Mouse (Mus musculus) hindbrain, embryonic 15.5 days (tissue): ENCODE results near the gene Kxd1. TPM values are rescaled to one million over a fixed set of nuclear protein-coding genes. Genes with fewer than 3 reads are reported as not detected.
A peak's percentile ranks its signal among the peaks of the same experiment; 100 is the strongest.

Source experiments
- ATAC-seq: fragments of 200-750 bp; cut with Nextera tagmentation; 2 replicates; pipeline ENCODE4 v1.8.0; 2017; ENCODE audit warnings: low read depth, moderate number of reproducible peaks, moderate TSS enrichment; ENCODE audit not compliant: low FRiP score
- H3K27ac ChIP-seq: fragments of 300-500 bp; sonication (generic); replicated peaks from 2 replicates; pipeline ENCODE4 v1.5.1; 2015; ENCODE audit warnings: mild to moderate bottlenecking, inconsistent platforms
- H3K27me3 ChIP-seq: fragments of 300-500 bp; sonication (generic); 2 replicates; pipeline ENCODE4 v1.6.1; 2015; ENCODE audit warnings: control low read depth, inconsistent platforms
- H3K36me3 ChIP-seq: fragments of 300-500 bp; sonication (generic); 2 replicates; pipeline ENCODE4 v1.6.1; 2015; ENCODE audit warnings: control low read depth, inconsistent platforms
- H3K4me1 ChIP-seq: fragments of 300-500 bp; sonication (generic); replicated peaks from 2 replicates; pipeline ENCODE4 v1.6.1; 2015; ENCODE audit warnings: control low read depth, inconsistent platforms
- H3K4me2 ChIP-seq: fragments of 300-500 bp; sonication (generic); 2 replicates; pipeline ENCODE4 v1.6.1; 2015; ENCODE audit warnings: moderate library complexity, mild to moderate bottlenecking, inconsistent platforms
- H3K4me3 ChIP-seq: fragments of 300-500 bp; sonication (generic); 2 replicates; pipeline ENCODE4 v1.5.1; 2015; ENCODE audit warnings: mild to moderate bottlenecking, inconsistent platforms
- H3K9ac ChIP-seq: fragments of 300-500 bp; sonication (generic); 2 replicates; pipeline ENCODE4 v1.6.1; 2015; ENCODE audit warnings: inconsistent platforms
- H3K9me3 ChIP-seq: fragments of 300-500 bp; sonication (generic); 2 replicates; pipeline ENCODE4 v1.6.1; 2016; ENCODE audit warnings: control low read depth, inconsistent platforms
- WGBS: fragments of 180-500 bp; shearing (Covaris S2); methylation state at CpG from one replicate; pipeline ENCODE4 v1.1.7; 2015; 5-methylcytosine and 5-hydroxymethylcytosine counted together
- polyA plus RNA-seq: library from polyadenylated mRNA; unstranded; fragments of >200 nt; fragmentation: Nextera tagmentation; extraction: Ambion mirVana; gene quantifications from 2 replicates; pipeline ENCODE4 v1.2.1, GENCODE M21; 2015

Kxd1 gene
- polyA plus RNA-seq, 1 experiment from 2014 or later, result 48.5 TPM

GRCm38 (mm10) chr8:70495771-70496062, 32.0 kb downstream of the Kxd1 start:
- peaks cover 40% of the 10 kb centered on the region for H3K4me1 ChIP-seq
- WGBS, result 10% methylated on average over 12 of the region's 12 CpGs

GRCm38 (mm10) chr8:70495001-70495770, 32.6 kb downstream of the Kxd1 start:
- peaks cover 99% of the 10 kb centered on the region for H3K27me3 ChIP-seq
- H3K36me3 ChIP-seq, result no peaks in the 10 kb centered on the region
- no peak overlapping the region for H3K4me3 ChIP-seq
- H3K9ac ChIP-seq, result no peak overlapping the region
- ATAC-seq, result no peak; the same call in 1 of the 2 replicates
- H3K9me3 ChIP-seq, result no peaks in the 10 kb centered on the region
- WGBS, result 3% methylated on average over 19 of the region's 21 CpGs
- H3K4me2 ChIP-seq, result peak overlapping the region; percentile 14; the same call in 1 of the 2 replicates
- no peak overlapping the region for H3K27ac ChIP-seq
- H3K4me1 ChIP-seq, result peaks cover 42% of the 10 kb centered on the region

More at GRCm38 (mm10) chr8:70495771-70496062, 32.0 kb downstream of the Kxd1 start:
- H3K9ac ChIP-seq, result no peak overlapping the region
- H3K36me3 ChIP-seq, result no peaks in the 10 kb centered on the region
- peak overlapping the region; percentile 14; the same call in 1 of the 2 replicates for H3K4me2 ChIP-seq
- H3K27me3 ChIP-seq, result peaks cover 99% of the 10 kb centered on the region
- H3K4me3 ChIP-seq, result no peak overlapping the region
- H3K9me3 ChIP-seq, result no peaks in the 10 kb centered on the region
- ATAC-seq, result no peak
- H3K27ac ChIP-seq, result no peak overlapping the region

GRCm38 (mm10) chr8:70494416-70494945, 33.3 kb downstream of the Kxd1 start:
- WGBS, result 2% methylated on average over 28 of the region's 28 CpGs
- peak overlapping the region; percentile 37 for H3K4me3 ChIP-seq
- H3K4me2 ChIP-seq, result peak overlapping the region; percentile 76
- H3K4me1 ChIP-seq, result peaks cover 46% of the 10 kb centered on the region
- H3K27me3 ChIP-seq, result peaks cover 98% of the 10 kb centered on the region
- H3K9ac ChIP-seq, result no peak overlapping the region
- no peak for ATAC-seq
- H3K36me3 ChIP-seq, result no peaks in the 10 kb centered on the region
- H3K9me3 ChIP-seq, result no peaks in the 10 kb centered on the region
- no peak overlapping the region for H3K27ac ChIP-seq

- WGBS, result 1% methylated on average over 38 of the region's 47 CpGs
- Histone ChIP-seq H3K27me3 (peaks cover 98% of the 10 kb centered on the region), H3K27ac (no peak overlapping the region), H3K4me3 (peak overlapping the region; percentile 37), H3K9me3 (no peaks in the 10 kb centered on the region), H3K4me1 (peaks cover 52% of the 10 kb centered on the region), H3K9ac (no peak overlapping the region; the same call in 1 of the 2 replicates), H3K4me2 (peak overlapping the region; percentile 76), H3K36me3 (no peaks in the 10 kb centered on the region)
- no peak for ATAC-seq
These were observed 33.9 kb downstream of the Kxd1 start for GRCm38 (mm10) chr8:70493692-70494415.

- Histone ChIP-seq H3K27me3 (peaks cover 98% of the 10 kb centered on the region), H3K4me2 (peak within 1 kb of the TSS; percentile 76), H3K4me3 (peak within 1 kb of the TSS; percentile 37), H3K4me1 (peaks cover 61% of the 10 kb centered on the region), H3K36me3 (no peaks in the 10 kb centered on the region), H3K9ac (peak within 1 kb of the TSS; percentile 14), H3K27ac (no peak within 1 kb of the TSS), H3K9me3 (no peaks in the 10 kb centered on the region)
- under 1% methylated on average over 48 of the region's 93 CpGs for WGBS
- ATAC-seq, result no peak
These were observed 34.8 kb downstream of the Kxd1 start, which contains the start of gene Crlf1 for GRCm38 (mm10) chr8:70492664-70493640. Crlf1 (plus strand) TSS chr8:70493158.

GRCm38 (mm10) chr8:70490880-70491495, 36.8 kb downstream of the Kxd1 start:
- Histone ChIP-seq H3K4me2 (no peak overlapping the region), H3K27ac (no peak overlapping the region), H3K4me1 (peaks cover 78% of the 10 kb centered on the region), H3K27me3 (peaks cover 87% of the 10 kb centered on the region), H3K36me3 (no peaks in the 10 kb centered on the region), H3K9ac (no peak overlapping the region), H3K9me3 (no peaks in the 10 kb centered on the region), H3K4me3 (0 out of 2 replicates have a peak overlapping the region, but pooled peaks have one; percentile 2)
- ATAC-seq, result no peak
- 2% methylated on average over 20 of the region's 20 CpGs for WGBS

GRCm38 (mm10) chr8:70490061-70490879, 37.5 kb downstream of the Kxd1 start:
- 8% methylated on average over 10 of the region's 10 CpGs for WGBS
- Histone ChIP-seq H3K4me3 (0 out of 2 replicates have a peak overlapping the region, but pooled peaks have one; percentile 2), H3K9me3 (no peaks in the 10 kb centered on the region), H3K27ac (no peak overlapping the region), H3K36me3 (no peaks in the 10 kb centered on the region), H3K4me2 (no peak overlapping the region), H3K9ac (no peak overlapping the region), H3K4me1 (peaks cover 73% of the 10 kb centered on the region), H3K27me3 (peaks cover 87% of the 10 kb centered on the region)
- no peak for ATAC-seq

- ATAC-seq, result no peak
- peak overlapping the region; percentile 13; the same call in 1 of the 2 replicates for H3K4me3 ChIP-seq
- peaks cover 3% of the 10 kb centered on the region; the same call in 1 of the 2 replicates for H3K36me3 ChIP-seq
- H3K27ac ChIP-seq, result no peak overlapping the region
- peaks cover 67% of the 10 kb centered on the region for H3K4me1 ChIP-seq
- H3K27me3 ChIP-seq, result peaks cover 87% of the 10 kb centered on the region
- WGBS, result under 1% methylated on average over 37 of the region's 41 CpGs
- no peak overlapping the region for H3K9ac ChIP-seq
- H3K4me2 ChIP-seq, result peak overlapping the region; percentile 37
- no peaks in the 10 kb centered on the region for H3K9me3 ChIP-seq
These were observed 38.2 kb downstream of the Kxd1 start for GRCm38 (mm10) chr8:70489576-70489975.

- Histone ChIP-seq H3K9me3 (no peaks in the 10 kb centered on the region), H3K36me3 (peaks cover 4% of the 10 kb centered on the region; the same call in 1 of the 2 replicates), H3K4me3 (peak overlapping the region; percentile 13; the same call in 1 of the 2 replicates), H3K9ac (no peak overlapping the region), H3K27ac (no peak overlapping the region), H3K27me3 (peaks cover 88% of the 10 kb centered on the region), H3K4me1 (peaks cover 62% of the 10 kb centered on the region), H3K4me2 (peak overlapping the region; percentile 69)
- no peak for ATAC-seq
- 3% methylated on average over 14 of the region's 14 CpGs for WGBS
These were observed 38.8 kb downstream of the Kxd1 start for GRCm38 (mm10) chr8:70488931-70489470.
